Mouse (Mus musculus): Measurements from ENCODE around the gene Best3. TPM values are rescaled to one million over a fixed set of nuclear protein-coding genes. Genes with fewer than 3 reads are reported as not detected.

The Best3 gene
- polyA plus RNA-seq, 2 experiments, result not detected

DNA sequence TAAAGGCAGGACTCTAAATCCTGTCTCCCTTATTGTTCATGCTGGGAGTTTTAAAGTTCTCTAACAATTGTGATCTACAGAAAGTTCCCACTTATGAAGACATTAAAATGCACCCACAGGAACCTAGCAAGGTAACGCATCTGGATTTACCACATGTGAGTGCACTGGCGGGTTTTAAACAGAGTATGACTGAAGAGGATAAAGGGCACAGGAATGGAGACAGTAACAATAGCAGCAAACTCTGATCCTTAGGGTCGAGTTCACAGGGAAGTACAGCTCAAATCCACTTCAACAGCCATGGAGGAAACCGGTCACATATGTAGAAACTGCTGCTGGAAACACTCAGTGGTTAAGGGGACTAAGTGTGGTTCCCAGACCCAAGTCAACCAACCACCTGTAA lies 63.1 kb downstream of the Best3 start:
- DNase-seq (ENCODE audit: low read depth in 3 of 3, low spot score in 3 of 3), result no peak
- Histone ChIP-seq H3K27me3 (ENCODE audit: control insufficient read depth, insufficient read depth, low read length) (no peaks in the 10 kb centered on the region), H3K4me3 (ENCODE audit: insufficient read depth in 1 of 2, low read depth in 2 of 2, low read length in 2 of 2) (no peak overlapping the region), H3K9me3 (ENCODE audit: control insufficient read depth, low read length) (no peaks in the 10 kb centered on the region), H3K27ac (no peak overlapping the region), H3K36me3 (replicated peaks; ENCODE audit: control insufficient read depth, insufficient read depth, low read depth) (peaks cover 48% of the 10 kb centered on the region), H3K9ac (replicated peaks) (no peak overlapping the region), H3K4me2 (ENCODE audit: low read depth) (no peak overlapping the region), H3K4me1 (replicated peaks; ENCODE audit: control insufficient read depth in 2 of 2, insufficient read depth in 2 of 2, low read length in 1 of 2) (peaks cover 0 to under 1% of the 10 kb centered on the region in 2 experiments; a peak in 1 of 4 replicates)
- ATAC-seq (ENCODE audit: insufficient read depth), result no peak
- WGBS (ENCODE audit: insufficient replicate concordance), result 69% methylated on average over 4 of the region's 4 CpGs
- TF ChIP-seq CTCF (IDR thresholded peaks at IDR 0.05; ENCODE audit: low read depth) (no peak), EP300 (IDR thresholded peaks at IDR 0.05; ENCODE audit: low read depth) (no peak)

DNA sequence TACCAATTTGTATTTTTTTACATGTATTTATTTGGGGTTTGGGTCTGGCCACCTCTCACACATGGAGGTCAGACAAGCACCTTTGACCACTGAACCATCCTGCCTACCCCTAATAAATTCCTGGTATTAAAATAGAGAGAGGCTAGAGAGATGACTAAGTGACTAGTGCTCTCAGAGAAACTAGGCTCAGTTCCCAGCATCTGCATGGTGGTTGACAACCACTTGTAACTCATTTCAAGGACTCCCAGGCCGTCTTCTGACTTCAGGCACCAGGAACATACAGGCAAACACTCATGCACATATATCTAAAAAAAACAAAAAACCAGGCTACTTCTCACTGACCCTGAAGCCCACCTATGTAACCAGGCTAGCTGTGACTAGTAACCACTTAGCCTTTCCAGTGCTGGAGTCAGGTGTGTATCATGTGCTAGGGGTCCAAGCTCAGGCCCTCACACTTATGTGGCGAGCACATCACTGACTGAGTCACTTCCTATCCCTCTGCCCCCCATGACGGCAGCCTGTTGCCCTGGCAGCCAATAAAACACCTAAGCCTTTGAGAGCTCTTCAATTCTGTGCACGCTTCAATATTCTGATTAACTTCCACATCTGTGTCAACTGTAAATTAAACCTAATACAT lies 64.0 kb downstream of the Best3 start:
- WGBS (ENCODE audit: insufficient replicate concordance), result 67% methylated on average over 4 of the region's 4 CpGs
- Histone ChIP-seq H3K9ac (replicated peaks) (no peak overlapping the region), H3K27ac (no peak overlapping the region), H3K4me2 (ENCODE audit: low read depth) (no peak overlapping the region), H3K4me1 (replicated peaks; ENCODE audit: control insufficient read depth in 2 of 2, insufficient read depth in 2 of 2, low read length in 1 of 2) (no peaks in the 10 kb centered on the region; a peak in 1 of 4 replicates), H3K9me3 (ENCODE audit: control insufficient read depth, low read length) (no peaks in the 10 kb centered on the region), H3K36me3 (replicated peaks; ENCODE audit: control insufficient read depth, insufficient read depth, low read depth) (peaks cover 57% of the 10 kb centered on the region), H3K4me3 (ENCODE audit: insufficient read depth in 1 of 2, low read depth in 2 of 2, low read length in 2 of 2) (no peak overlapping the region), H3K27me3 (ENCODE audit: control insufficient read depth, insufficient read depth, low read length) (no peaks in the 10 kb centered on the region)
- no peak for DNase-seq (ENCODE audit: low read depth in 3 of 3, low spot score in 3 of 3)
- TF ChIP-seq CTCF (IDR thresholded peaks at IDR 0.05; ENCODE audit: low read depth) (no peak), EP300 (IDR thresholded peaks at IDR 0.05; ENCODE audit: low read depth) (no peak)
- no peak for ATAC-seq (ENCODE audit: insufficient read depth)

DNA sequence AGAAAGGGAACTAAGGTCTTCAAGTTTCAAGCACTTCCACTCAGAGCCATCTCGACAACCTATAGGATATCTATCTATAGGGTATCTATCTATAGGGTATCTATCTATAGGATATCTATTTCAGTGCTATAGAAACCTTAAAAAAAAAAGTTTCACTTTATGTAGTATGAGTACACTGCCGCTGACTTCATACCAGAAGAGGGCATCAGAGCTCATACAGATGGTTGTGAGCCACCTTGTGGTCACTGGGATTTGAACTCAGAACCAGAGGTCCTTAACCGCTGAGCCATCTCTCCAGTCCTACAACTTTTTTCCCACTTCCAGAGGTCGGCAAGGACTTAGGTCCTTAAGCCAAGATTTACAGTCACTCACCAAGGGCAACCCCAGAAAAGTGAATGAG lies 69.6 kb downstream of the Best3 start:
- Histone ChIP-seq H3K4me2 (ENCODE audit: low read depth) (no peak overlapping the region), H3K4me1 (replicated peaks; ENCODE audit: control insufficient read depth in 2 of 2, insufficient read depth in 2 of 2, low read length in 1 of 2) (no peaks in the 10 kb centered on the region), H3K27me3 (ENCODE audit: control insufficient read depth, insufficient read depth, low read length) (no peaks in the 10 kb centered on the region), H3K27ac (no peak overlapping the region), H3K36me3 (replicated peaks; ENCODE audit: control insufficient read depth, insufficient read depth, low read depth) (peaks cover 99% of the 10 kb centered on the region), H3K9ac (replicated peaks) (no peak overlapping the region), H3K4me3 (ENCODE audit: insufficient read depth in 1 of 2, low read depth in 2 of 2, low read length in 2 of 2) (no peak overlapping the region), H3K9me3 (ENCODE audit: control insufficient read depth, low read length) (no peaks in the 10 kb centered on the region)
- DNase-seq (ENCODE audit: low read depth in 3 of 3, low spot score in 3 of 3), result no peak
- ATAC-seq (ENCODE audit: insufficient read depth), result no peak
- TF ChIP-seq EP300 (IDR thresholded peaks at IDR 0.05; ENCODE audit: low read depth) (no peak), CTCF (IDR thresholded peaks at IDR 0.05; ENCODE audit: low read depth) (0 out of 2 replicates have a peak, but pooled peaks have one; percentile 37)
- WGBS (ENCODE audit: insufficient replicate concordance), result 73% methylated on average over 4 of the region's 4 CpGs

DNA sequence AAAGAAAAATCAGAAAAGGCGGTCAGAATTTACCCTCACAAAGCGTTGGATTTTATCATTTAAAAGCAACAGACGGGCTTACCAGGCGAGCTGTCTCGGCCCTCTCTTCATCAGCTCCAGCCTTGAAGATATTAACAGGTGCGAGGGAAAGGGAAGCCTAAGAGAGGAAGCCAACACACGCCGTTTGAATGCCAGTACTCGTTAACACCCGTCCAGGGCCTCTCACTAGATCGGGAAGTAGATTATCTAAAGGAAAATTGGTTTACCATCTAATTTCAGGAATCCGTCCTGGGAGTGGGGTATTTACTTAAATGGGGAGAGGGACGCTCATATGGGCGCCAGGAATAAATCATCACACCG lies 76.8 kb downstream of the Best3 start:
- no peaks in the 10 kb centered on the region for H3K27me3 ChIP-seq (ENCODE audit: control insufficient read depth, insufficient read depth, low read length)
- H3K4me2 ChIP-seq (ENCODE audit: low read depth), result peak overlapping the region; percentile 80
- H3K4me3 ChIP-seq (ENCODE audit: insufficient read depth in 1 of 2, low read depth in 2 of 2, low read length in 2 of 2), result peak overlapping the region; percentile 85
- no peak for DNase-seq (ENCODE audit: low read depth in 3 of 3, low spot score in 3 of 3)
- TF ChIP-seq CTCF (IDR thresholded peaks at IDR 0.05; ENCODE audit: low read depth), result no peak
- peak overlapping the region; percentile 76 for H3K27ac ChIP-seq
- no peaks in the 10 kb centered on the region; a peak in 2 of 4 replicates for H3K4me1 ChIP-seq (replicated peaks; ENCODE audit: control insufficient read depth in 2 of 2, insufficient read depth in 2 of 2, low read length in 1 of 2)
- H3K9me3 ChIP-seq (ENCODE audit: control insufficient read depth, low read length), result no peaks in the 10 kb centered on the region
- WGBS (ENCODE audit: insufficient replicate concordance), result 1% methylated on average over 15 of the region's 15 CpGs
- peak; percentile 48 for ATAC-seq (ENCODE audit: insufficient read depth)
- H3K36me3 ChIP-seq (replicated peaks; ENCODE audit: control insufficient read depth, insufficient read depth, low read depth), result peaks cover 42% of the 10 kb centered on the region
- H3K9ac ChIP-seq (replicated peaks), result peak overlapping the region; percentile 80

DNA sequence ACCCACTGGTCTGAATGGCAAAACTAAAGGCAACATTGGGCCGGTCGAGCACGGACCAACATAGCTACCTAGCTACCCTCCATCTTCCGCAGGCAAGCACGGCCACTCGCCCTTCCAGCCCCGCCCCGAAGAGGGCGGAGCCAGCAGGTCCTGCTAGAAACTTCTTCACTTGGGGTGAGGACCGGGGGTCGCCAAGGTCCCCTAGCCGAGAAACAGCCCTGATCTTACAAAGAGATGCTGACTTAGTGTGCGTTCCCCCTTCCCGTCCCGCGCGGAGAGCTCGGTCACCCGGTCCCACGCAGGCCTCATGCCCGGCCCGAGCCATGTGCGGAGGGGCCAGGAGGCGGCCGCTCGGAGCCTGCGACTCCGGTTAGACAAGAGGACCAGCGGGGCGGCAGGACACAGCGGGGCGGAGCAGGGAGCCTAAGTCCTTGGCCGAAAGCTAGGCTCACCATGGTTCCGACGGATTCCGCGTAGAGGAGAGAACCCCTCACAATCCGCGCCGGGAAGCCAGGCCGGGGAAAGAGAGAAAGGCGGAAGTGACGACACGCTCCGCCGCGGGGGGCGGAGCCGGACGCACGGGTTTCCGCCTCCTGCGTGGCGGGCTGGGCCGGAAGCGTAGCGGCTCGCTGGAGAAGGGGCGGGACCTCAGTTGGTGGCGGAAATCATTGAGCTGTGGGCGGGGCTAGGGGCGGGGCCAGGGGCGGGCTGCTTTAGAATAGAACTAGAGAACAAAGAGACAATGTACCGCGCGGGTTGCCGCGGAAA lies 77.3 kb downstream of the Best3 start, which contains the start of gene Cct2:
Cct2 (minus strand) TSS at position 561 of the 768 bp plus-strand sequence.
- H3K36me3 ChIP-seq (replicated peaks; ENCODE audit: control insufficient read depth, insufficient read depth, low read depth), result peaks cover 36% of the 10 kb centered on the region
- TF ChIP-seq CTCF (IDR thresholded peaks at IDR 0.05; ENCODE audit: low read depth), result no peak; the same call in 1 of the 2 replicates
- TF ChIP-seq EP300 (IDR thresholded peaks at IDR 0.05; ENCODE audit: low read depth), result no peak; the same call in 1 of the 2 replicates
- 0% methylated on average over 68 of the region's 68 CpGs for WGBS (ENCODE audit: insufficient replicate concordance)

More for the DNA sequence above, 77.3 kb downstream of the Best3 start, which contains the start of gene Cct2:
- Histone ChIP-seq H3K4me1 (replicated peaks; ENCODE audit: control insufficient read depth in 2 of 2, insufficient read depth in 2 of 2, low read length in 1 of 2) (no peaks in the 10 kb centered on the region; a peak in 2 of 4 replicates), H3K4me2 (ENCODE audit: low read depth) (peak within 1 kb of the TSS; percentile 80), H3K27ac (peak within 1 kb of the TSS; percentile 76), H3K27me3 (ENCODE audit: control insufficient read depth, insufficient read depth, low read length) (no peaks in the 10 kb centered on the region), H3K4me3 (ENCODE audit: insufficient read depth in 1 of 2, low read depth in 2 of 2, low read length in 2 of 2) (peak within 1 kb of the TSS; percentile 85), H3K9me3 (ENCODE audit: control insufficient read depth, low read length) (no peaks in the 10 kb centered on the region), H3K9ac (replicated peaks) (peak within 1 kb of the TSS; percentile 80)
- peak; percentile 91 for ATAC-seq (ENCODE audit: insufficient read depth)
- DNase-seq (ENCODE audit: low read depth in 3 of 3, low spot score in 3 of 3), result peak; percentile 90 to 92 (median 91)

Data from liver, embryonic 14.5 days (tissue).